Mouse (Mus musculus) T-helper 17 cell (primary cell): Measurements from ENCODE around the gene Pik3c2g.

ENCODE experiments used
- in situ Hi-C, 2 experiments: fragments of 300-600 bp; cut with MboI, MseI; formaldehyde crosslinking; loops; 1 replicate in 1 of 2; 2 replicates in 1 of 2; pipeline ENCODE4 v1.15.1; 2025; ENCODE audit warnings: high pct_unique_total_duplicates in 2 of 2

The Pik3c2g gene

GRCm38 (mm10) chr6:139586892-139587291 is at the start of gene Pik3c2g:
Gene Pik3c2g, plus strand, starts transcription at chr6:139587221.
- in situ Hi-C loops: no loop called here

DNA sequence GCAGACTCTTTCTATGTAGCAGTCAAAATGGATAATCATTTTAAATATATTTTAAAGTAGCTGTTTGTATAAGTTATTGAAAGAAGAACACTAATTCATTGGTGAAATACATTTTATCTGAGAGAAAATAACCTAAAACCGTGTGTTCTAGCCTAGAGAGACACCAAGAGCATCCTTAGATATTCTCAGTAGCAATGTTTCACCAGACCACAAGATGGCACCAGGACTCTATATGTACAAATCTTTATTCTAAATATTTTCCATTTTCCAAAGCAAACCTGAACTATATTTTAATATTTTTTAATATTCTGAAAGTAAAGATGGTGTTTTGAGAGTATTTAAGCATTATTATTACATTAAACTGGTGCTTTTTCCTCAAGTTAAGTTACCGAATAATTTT is 48.6 kb upstream of the Pik3c2g start:
- in situ Hi-C loops: no loop called here

DNA sequence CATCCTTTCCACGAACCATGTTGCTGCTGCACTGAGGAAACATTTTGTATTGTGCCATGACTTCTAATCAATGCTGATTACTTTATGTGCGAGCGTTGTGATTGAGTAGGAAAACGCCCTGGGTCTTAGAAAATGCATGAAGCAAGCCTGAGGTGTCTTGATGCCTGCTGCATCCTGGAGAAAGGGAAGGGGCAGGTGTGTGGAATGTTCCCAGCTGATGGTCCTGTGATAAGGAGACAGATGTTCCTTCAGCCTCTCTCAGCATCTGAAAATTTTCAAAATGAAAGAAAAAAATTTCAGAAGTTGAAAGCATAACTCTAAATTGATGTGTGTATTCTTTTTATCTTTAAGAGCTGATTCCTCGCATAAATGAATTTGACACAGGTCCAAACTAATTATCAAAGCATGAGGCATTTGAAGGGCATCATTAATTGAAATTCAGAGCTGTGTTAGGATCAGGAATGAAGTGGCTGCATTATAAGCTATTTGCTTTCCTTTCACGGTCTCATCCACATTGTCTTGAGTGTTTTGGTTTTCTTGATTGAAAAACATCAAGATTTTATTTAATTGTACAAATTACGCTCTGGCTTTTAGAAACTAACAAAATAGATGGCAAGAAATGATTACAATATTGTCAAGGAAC is 31.4 kb upstream of the Pik3c2g start:
- in situ Hi-C loops: no loop called here

DNA sequence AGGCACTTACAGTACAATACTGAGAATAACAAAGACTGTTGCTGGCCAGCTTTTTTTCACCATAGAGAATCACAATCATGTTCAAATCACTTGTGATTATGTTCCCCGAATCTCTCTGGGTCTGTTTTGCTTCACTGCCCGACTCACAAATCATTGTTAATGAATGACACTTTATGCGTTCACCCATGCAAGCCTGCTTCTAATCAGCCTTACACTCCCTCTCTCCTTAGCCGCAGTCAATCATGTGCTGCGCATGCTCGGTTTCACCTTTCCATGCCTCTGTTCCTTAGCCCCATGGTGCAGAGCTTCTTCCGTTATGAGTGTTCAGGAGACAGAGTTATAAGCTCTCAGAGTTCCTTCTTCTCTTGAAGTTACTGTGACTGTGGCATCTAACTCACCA is 17.8 kb upstream of the Pik3c2g start:
- in situ Hi-C loops: no loop called here

DNA sequence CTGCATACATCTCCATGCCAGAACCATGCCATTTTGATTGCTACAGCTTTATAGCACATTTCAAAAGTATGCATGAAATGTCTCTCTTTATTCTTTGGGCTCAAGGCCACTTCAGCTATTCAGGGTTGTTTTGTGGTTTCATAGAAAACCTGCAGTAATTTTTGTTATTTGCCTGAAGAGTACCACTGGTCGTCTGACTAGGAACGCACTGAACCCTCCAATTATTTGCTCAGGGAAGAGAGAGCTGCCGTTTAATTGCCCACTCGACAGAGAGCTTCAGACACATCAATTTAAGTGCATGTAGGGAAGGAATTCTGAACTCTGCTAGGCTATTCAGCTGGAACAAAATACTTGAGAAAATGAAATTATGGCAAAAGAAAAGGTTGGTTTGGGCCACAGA is 11.2 kb upstream of the Pik3c2g start:
- in situ Hi-C loops: no loop called here

- in situ Hi-C loops: no loop called here
These were observed 10.6 kb upstream of the Pik3c2g start for GRCm38 (mm10) chr6:139576261-139577014.

- in situ Hi-C loops: no loop called here
These were observed 9.8 kb upstream of the Pik3c2g start for GRCm38 (mm10) chr6:139577026-139577861.

DNA sequence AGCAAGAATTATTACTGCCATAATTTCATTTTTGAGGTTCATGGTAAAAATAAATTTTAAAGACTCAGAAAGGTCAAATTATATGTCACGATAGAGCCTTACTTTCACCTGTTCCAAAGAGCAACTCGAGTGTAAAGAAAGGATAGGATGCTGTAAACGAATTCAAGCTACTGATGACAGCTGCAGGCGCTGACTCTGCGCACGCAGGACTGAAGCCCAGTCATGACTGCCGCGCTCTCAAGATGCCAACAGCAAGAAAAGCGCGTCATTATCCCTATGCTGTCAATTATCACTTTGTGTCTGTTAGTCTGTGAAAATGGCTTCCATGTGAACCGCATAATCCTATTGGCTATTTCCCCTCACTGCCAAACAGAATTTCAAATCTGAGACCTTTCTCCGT is 457 bp downstream of the Pik3c2g start:
- in situ Hi-C loops: no loop called here

DNA sequence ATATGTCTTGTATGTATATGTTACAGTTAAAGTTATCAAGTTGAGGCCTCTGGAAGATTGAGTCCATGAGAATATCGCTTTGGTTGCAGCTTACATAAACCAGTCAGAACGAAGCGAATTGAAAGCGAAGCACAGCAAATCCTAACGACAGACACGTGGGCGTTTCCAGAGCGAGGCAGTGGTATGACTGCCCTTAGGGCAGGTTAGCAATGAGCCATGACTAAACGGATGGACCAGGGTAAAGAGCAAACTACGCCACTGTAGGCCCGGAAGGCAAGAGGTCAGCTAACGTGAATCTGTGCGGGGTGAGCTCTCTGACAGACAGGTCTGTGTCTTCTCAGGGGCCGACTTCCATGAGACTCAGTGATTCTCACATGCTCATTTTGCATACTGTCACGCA is 1.4 kb downstream of the Pik3c2g start:
- in situ Hi-C loops: no loop called here

- in situ Hi-C loops: no loop called here
These were observed 2.3 kb downstream of the Pik3c2g start for GRCm38 (mm10) chr6:139589291-139589690.

DNA sequence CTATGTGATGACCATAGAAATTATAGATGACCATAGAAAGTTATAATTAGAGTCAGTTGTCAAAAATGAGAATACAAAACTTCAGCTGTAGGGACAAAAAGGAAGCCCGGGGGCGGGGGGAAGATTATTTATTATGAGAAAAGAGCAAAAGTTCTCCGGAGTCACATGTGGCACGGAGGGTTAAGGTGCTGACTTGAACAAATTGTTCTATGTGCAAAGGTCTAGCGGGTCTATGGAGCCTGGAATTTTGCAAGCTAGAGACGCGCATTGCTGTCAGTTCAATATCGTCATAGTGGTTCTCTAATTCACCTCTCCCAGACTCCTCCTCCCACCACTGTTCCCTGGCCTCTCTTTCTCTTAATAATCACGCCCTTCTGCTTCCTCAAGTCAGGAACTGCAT is 2.8 kb downstream of the Pik3c2g start:
- in situ Hi-C loops: no loop called here

- in situ Hi-C loops: no loop called here
These were observed 5.1 kb downstream of the Pik3c2g start for GRCm38 (mm10) chr6:139592081-139592480.

- in situ Hi-C loops: no loop called here
These were observed 9.4 kb downstream of the Pik3c2g start for GRCm38 (mm10) chr6:139596433-139596832.

- in situ Hi-C loops: no loop called here
These were observed 12.2 kb downstream of the Pik3c2g start for GRCm38 (mm10) chr6:139599216-139599615.

DNA sequence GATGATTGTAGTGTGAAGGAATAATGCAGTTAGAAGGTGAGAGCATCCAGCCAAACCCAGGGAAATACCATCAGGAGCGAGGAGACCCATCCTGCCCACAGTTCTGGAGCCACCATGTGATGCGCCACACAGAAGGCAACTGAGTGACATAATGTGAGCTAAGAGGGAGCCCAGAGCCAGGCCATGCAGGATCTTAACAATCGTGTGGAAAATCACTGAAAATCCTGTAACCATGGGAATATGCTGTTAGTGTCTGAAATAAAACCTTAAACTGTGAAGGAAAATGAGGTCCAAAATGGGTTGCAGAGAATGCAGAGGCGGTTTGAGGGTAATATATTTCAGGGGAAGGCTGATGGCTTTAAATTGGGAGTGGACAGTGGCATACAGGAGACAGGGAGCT is 31.8 kb downstream of the Pik3c2g start:
- in situ Hi-C loops: no loop called here

- in situ Hi-C loops: loop anchor here in 1 of 2 experiments (10.0 kb wide), 1 partner anchor 110 kb away; no protein-coding TSS in a partner anchor
These were observed 37.7 kb downstream of the Pik3c2g start for GRCm38 (mm10) chr6:139624756-139625155.

DNA sequence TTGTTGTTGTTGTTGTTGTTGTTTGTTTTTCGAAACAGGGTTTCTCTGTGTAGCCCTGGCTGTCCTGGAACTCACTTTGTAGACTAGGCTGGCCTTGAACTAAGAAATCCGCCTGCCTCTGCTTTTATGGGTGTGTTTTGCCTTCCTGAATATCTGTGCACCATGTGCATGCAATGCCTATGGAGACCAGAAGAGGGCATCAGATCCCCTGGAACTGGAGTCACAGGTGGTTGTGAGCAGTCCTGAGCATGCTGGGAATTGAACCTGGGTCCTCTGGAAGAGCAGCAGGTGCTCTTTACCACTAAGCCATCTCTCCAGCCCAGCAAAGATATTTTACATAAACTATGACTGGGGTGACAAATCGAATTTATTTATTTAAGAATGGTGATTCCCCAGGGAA is 47.5 kb downstream of the Pik3c2g start:
- in situ Hi-C loops: no loop called here

DNA sequence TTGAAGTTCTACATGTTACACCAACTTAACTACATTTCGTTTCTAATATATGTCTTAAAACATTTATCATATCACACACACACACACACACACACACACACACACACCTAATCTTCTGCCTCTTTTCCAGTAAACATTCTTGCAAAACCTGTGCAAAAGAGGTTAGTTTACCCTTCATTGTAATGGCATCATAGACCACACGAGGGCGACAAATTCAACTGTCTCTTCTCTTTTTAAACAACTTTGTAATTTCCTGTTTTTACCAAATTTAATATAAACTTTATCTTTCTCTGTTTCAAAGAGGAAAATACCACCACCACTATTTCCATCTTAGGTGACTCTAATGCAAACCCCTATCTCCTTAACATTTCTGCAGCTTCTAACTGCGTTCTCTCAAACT is 68.4 kb downstream of the Pik3c2g start:
- in situ Hi-C loops: loop anchor here in 1 of 2 experiments (25.0 kb wide), 1 partner anchor 782 kb away; no protein-coding TSS in a partner anchor

DNA sequence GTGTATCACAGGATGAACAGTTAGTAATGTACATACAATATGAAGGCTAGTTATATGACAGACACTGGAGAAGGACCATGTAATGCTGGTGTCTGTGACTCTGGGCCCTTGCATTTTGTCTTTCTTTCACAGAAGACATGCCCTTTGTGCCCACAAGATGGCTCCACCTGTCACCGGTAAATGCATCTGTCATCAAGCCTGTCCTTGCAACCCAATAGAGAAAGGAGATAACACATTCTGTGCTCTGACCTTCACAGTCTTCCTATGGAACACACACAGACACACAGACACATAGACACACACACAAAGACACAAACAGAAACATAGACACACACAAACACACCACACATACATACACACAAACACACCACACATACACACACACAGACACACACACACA is 75.4 kb downstream of the Pik3c2g start:
- in situ Hi-C loops: loop anchor here in 1 of 2 experiments (5.0 to 25.0 kb wide), 2 partner anchors 55 to 775 kb away; no protein-coding TSS in a partner anchor

GRCm38 (mm10) chr6:139718416-139718984 is 131.5 kb downstream of the Pik3c2g start:
- in situ Hi-C loops: loop anchor here (5.0 kb wide), 2 partner anchors 56 to 76 kb away; no protein-coding TSS in a partner anchor

GRCm38 (mm10) chr6:139719639-139720221 is 132.7 kb downstream of the Pik3c2g start:
- in situ Hi-C loops: loop anchor here (5.0 kb wide), 2 partner anchors 57 to 77 kb away; no protein-coding TSS in a partner anchor
